Mouse (Mus musculus) forebrain, embryonic 16.5 days (tissue): ENCODE results near the gene Prrg2. TPM values are rescaled to one million over a fixed set of nuclear protein-coding genes. Genes with fewer than 3 reads are reported as not detected.

ENCODE experiments used
- ATAC-seq: fragments of 200-750 bp; cut with Nextera tagmentation; 2 replicates; pipeline ENCODE4 v1.8.0; 2017; ENCODE audit warnings: mild to moderate bottlenecking, moderate library complexity
- H3K27ac ChIP-seq: fragments of 300-500 bp; sonication (generic); 2 replicates; pipeline ENCODE4 v1.5.1; 2014; ENCODE audit warnings: low read length, control low read depth
- H3K27me3 ChIP-seq: fragments of 300-500 bp; sonication (generic); replicated peaks from 2 replicates; pipeline ENCODE4 v1.6.1; 2014; ENCODE audit warnings: low read length; ENCODE audit not compliant: control insufficient read depth, insufficient read depth
- H3K36me3 ChIP-seq: fragments of 300-500 bp; sonication (generic); 2 replicates; pipeline ENCODE4 v1.6.1; 2014; ENCODE audit not compliant: control insufficient read depth, insufficient read depth
- H3K4me1 ChIP-seq: fragments of 300-500 bp; sonication (generic); replicated peaks from 2 replicates; pipeline ENCODE4 v1.6.1; 2014; ENCODE audit warnings: low read length; ENCODE audit not compliant: control insufficient read depth, insufficient read depth
- H3K4me2 ChIP-seq: fragments of 300-500 bp; sonication (generic); 2 replicates; pipeline ENCODE4 v1.6.1; 2014; ENCODE audit warnings: mild to moderate bottlenecking, low read length, control low read depth
- H3K4me3 ChIP-seq: fragments of 300-500 bp; sonication (generic); replicated peaks from 2 replicates; pipeline ENCODE4 v1.5.1; 2014; ENCODE audit warnings: mild to moderate bottlenecking, low read length, control low read depth
- H3K9ac ChIP-seq: fragments of 300-500 bp; sonication (generic); replicated peaks from 2 replicates; pipeline ENCODE4 v1.6.1; 2014; ENCODE audit warnings: low read depth, low read length, control low read depth
- H3K9me3 ChIP-seq: fragments of 300-500 bp; sonication (generic); 2 replicates; pipeline ENCODE4 v1.6.1; 2016; ENCODE audit warnings: low read length; ENCODE audit not compliant: control insufficient read depth
- WGBS: fragments of 180-500 bp; shearing (Covaris S2); extraction: QIAGEN DNeasy Blood & Tissue Kit; methylation state at CpG from one replicate; pipeline ENCODE4 v1.1.7; 2014; 5-methylcytosine and 5-hydroxymethylcytosine counted together
- microRNA-seq: library from miRNA; unstranded; fragments of <30 nt; microRNA quantifications from one replicate; pipeline ENCODE4, GENCODE M21; 2017
- polyA plus RNA-seq: library from polyadenylated mRNA; unstranded; fragments of >200 nt; fragmentation: Nextera tagmentation; extraction: Ambion mirVana; gene quantifications from 2 replicates; pipeline ENCODE4 v1.2.1, GENCODE M21; 2015

Prrg2 gene
- polyA plus RNA-seq, 1 experiment from 2014 or later, result 13.6 TPM

- Histone ChIP-seq H3K36me3 (peaks cover 29% of the 10 kb centered on the region), H3K9ac (no peak overlapping the region), H3K4me2 (no peak overlapping the region), H3K9me3 (no peaks in the 10 kb centered on the region), H3K4me1 (peaks cover 18% of the 10 kb centered on the region), H3K27me3 (no peaks in the 10 kb centered on the region), H3K27ac (no peak overlapping the region), H3K4me3 (no peak overlapping the region)
- ATAC-seq, result no peak
- 98% methylated on average over 6 of the region's 6 CpGs for WGBS
Observed at GRCm38 (mm10) chr7:45012011-45012410, 50.5 kb downstream of the Prrg2 start.

- Histone ChIP-seq H3K4me2 (no peak overlapping the region), H3K9ac (no peak overlapping the region), H3K36me3 (peaks cover 53% of the 10 kb centered on the region), H3K9me3 (no peaks in the 10 kb centered on the region), H3K27me3 (no peaks in the 10 kb centered on the region), H3K27ac (no peak overlapping the region), H3K4me3 (no peak overlapping the region), H3K4me1 (no peaks in the 10 kb centered on the region; the same call in 1 of the 2 replicates)
- ATAC-seq, result no peak
- WGBS, result 94% methylated on average over 19 of the region's 19 CpGs
Observed at GRCm38 (mm10) chr7:45008411-45008810, 54.1 kb downstream of the Prrg2 start.

DNA sequence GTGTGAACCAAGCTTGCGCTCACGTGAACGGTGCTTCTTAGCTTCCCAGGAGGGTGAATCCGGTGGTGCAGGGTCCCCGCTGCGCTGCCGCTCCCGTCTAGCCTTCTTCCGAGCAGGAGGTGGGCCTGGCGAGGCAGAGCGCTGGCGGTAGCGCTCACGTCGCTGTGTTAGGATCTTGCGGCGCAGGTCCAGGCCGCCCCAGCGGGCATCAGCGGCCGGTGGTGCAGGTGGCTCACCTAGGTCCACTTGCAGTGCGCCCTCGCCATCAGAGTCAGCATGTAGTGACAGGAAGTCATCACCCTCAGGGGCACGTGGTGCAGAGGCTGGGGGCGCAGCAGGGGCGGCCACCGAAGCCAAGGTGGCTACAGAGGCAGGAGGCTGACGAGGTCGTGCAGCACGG lies 54.6 kb downstream of the Prrg2 start:
- peaks cover 57% of the 10 kb centered on the region for H3K36me3 ChIP-seq
- 95% methylated on average over 30 of the region's 30 CpGs for WGBS
- no peaks in the 10 kb centered on the region for H3K27me3 ChIP-seq
- H3K4me1 ChIP-seq, result no peaks in the 10 kb centered on the region
- no peak overlapping the region for H3K9ac ChIP-seq
- no peak overlapping the region for H3K4me3 ChIP-seq
- no peaks in the 10 kb centered on the region for H3K9me3 ChIP-seq
- no peak overlapping the region for H3K27ac ChIP-seq
- no peak for ATAC-seq
- H3K4me2 ChIP-seq, result no peak overlapping the region

- Histone ChIP-seq H3K4me1 (no peaks in the 10 kb centered on the region), H3K36me3 (peaks cover 56% of the 10 kb centered on the region), H3K27me3 (no peaks in the 10 kb centered on the region), H3K4me2 (no peak overlapping the region), H3K4me3 (no peak overlapping the region), H3K9me3 (no peaks in the 10 kb centered on the region), H3K9ac (no peak overlapping the region), H3K27ac (no peak overlapping the region)
- ATAC-seq, result no peak
- 95% methylated on average over 29 of the region's 29 CpGs for WGBS
Observed at GRCm38 (mm10) chr7:45007141-45007540, 55.3 kb downstream of the Prrg2 start.

GRCm38 (mm10) chr7:45006503-45006902 lies 56.0 kb downstream of the Prrg2 start:
- 93% methylated on average over 11 of the region's 12 CpGs for WGBS
- ATAC-seq, result no peak
- Histone ChIP-seq H3K4me1 (no peaks in the 10 kb centered on the region), H3K27me3 (no peaks in the 10 kb centered on the region), H3K4me3 (no peak overlapping the region), H3K9me3 (no peaks in the 10 kb centered on the region), H3K9ac (no peak overlapping the region), H3K36me3 (peaks cover 56% of the 10 kb centered on the region), H3K4me2 (no peak overlapping the region), H3K27ac (no peak overlapping the region)

DNA sequence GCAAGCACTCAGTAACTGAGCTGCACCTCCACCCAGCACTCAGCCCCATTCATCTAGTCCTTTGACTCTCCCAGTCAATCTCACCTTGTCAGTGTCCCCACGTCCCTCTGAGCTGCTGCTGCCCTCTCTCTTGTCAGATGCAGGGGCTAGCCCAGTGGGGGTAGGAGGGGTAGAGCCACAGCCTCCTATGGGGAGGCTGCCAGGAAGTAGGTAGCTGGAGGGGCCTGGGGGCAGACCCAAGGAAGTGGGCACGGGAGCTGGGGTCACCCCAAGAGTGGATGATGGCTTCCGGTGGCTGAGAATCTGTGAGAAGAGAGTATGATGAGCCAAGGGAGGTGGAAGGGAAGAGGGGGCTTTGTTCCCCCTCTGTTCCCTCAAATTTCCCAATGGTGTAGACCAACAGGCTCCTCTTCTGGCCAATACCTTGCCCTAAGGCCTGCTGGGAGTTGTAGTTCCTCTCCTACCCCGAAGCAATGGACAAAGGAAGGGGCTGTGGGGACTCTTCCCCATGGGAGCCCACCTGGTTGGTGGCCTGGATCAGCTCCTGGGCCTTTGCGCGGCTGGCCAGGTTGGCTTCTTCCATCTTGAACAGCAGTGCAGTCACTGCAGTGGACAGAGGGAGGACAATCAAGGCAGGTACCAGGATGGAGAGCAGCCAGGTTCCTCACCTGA lies 57.0 kb downstream of the Prrg2 start:
- Histone ChIP-seq H3K36me3 (peaks cover 60% of the 10 kb centered on the region), H3K9me3 (no peaks in the 10 kb centered on the region), H3K4me1 (no peaks in the 10 kb centered on the region), H3K27me3 (no peaks in the 10 kb centered on the region), H3K9ac (0 out of 2 replicates have a peak overlapping the region, but pooled peaks have one; percentile 17), H3K4me3 (no peak overlapping the region), H3K27ac (no peak overlapping the region), H3K4me2 (no peak overlapping the region)
- 89% methylated on average over 6 of the region's 6 CpGs for WGBS
- ATAC-seq, result no peak

DNA sequence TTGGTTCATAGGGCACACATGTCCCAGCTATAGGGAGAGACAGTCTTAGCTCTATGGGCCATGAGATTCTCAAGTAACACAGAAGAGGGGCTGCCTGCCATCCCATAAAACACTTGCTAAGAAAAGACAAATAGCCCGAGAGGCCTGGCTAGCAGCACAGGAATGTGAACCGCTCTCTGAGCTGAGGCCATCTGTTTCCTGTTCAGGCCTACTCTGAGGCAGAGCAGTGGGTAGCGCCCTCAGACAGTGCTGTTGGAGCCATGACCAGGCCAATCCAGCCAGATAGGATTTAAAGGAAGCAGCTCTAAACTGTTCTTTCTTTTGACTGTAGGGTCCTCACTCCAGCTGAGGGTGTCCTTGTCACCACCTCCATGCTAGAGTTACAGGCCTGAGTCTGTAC lies 57.9 kb downstream of the Prrg2 start:
- Histone ChIP-seq H3K4me1 (peaks cover 1% of the 10 kb centered on the region; the same call in 1 of the 2 replicates), H3K4me3 (no peak overlapping the region), H3K9me3 (no peaks in the 10 kb centered on the region), H3K9ac (no peak overlapping the region), H3K36me3 (peaks cover 63% of the 10 kb centered on the region), H3K27me3 (no peaks in the 10 kb centered on the region), H3K27ac (no peak overlapping the region), H3K4me2 (no peak overlapping the region)
- no peak for ATAC-seq
- WGBS, result 86% methylated on average over 3 of the region's 3 CpGs

Small RNAs within 50 kb of the gene (microRNA-seq; reads per million reads assigned to microRNA genes)
- gene Mir7054, result not detected

Other genes with a start within 250 kb of the Prrg2 start
- gene Nup62, start 246.6 kb downstream of the Prrg2 start, polyA plus RNA-seq, result 53.9 and 56.1 TPM in 2 replicates
- gene Il4i1, start 246.3 kb downstream of the Prrg2 start, polyA plus RNA-seq, result 0.44 and 2.3 TPM in 2 replicates
- gene Atf5, start 246.0 kb downstream of the Prrg2 start, polyA plus RNA-seq, result 3.4 and 3.7 TPM in 2 replicates
- gene Akt1s1, start 213.7 kb downstream of the Prrg2 start, polyA plus RNA-seq, result 103 and 110 TPM in 2 replicates
- gene Tbc1d17, start 213.6 kb downstream of the Prrg2 start, polyA plus RNA-seq, result 121 and 122 TPM in 2 replicates
- gene Pnkp, start 205.5 kb downstream of the Prrg2 start, polyA plus RNA-seq, result 29.4 and 32.6 TPM in 2 replicates
- 551 and 582 TPM in 2 replicates for gene Ptov1, start 192.9 kb downstream of the Prrg2 start, polyA plus RNA-seq
- 158 and 166 TPM in 2 replicates for gene Med25, start 170.0 kb downstream of the Prrg2 start, polyA plus RNA-seq
- 21.1 and 21.2 TPM in 2 replicates for gene Fuz, start 166.6 kb downstream of the Prrg2 start, polyA plus RNA-seq
- gene Ap2a1, start 133.2 kb downstream of the Prrg2 start, polyA plus RNA-seq, result 111 and 113 TPM in 2 replicates
- gene Tsks, start 119.5 kb downstream of the Prrg2 start, polyA plus RNA-seq, result 0.15 TPM in 1 of 2 replicates, not detected in the other
- gene Cpt1c, start 87.8 kb downstream of the Prrg2 start, polyA plus RNA-seq, result 49.1 and 63.9 TPM in 2 replicates
- 646 and 707 TPM in 2 replicates for gene Prmt1, start 76.1 kb downstream of the Prrg2 start, polyA plus RNA-seq
- 56.2 and 60.6 TPM in 2 replicates for gene Irf3, start 65.0 kb downstream of the Prrg2 start, polyA plus RNA-seq
- 15.3 and 16.0 TPM in 2 replicates for gene Bcl2l12, start 64.0 kb downstream of the Prrg2 start, polyA plus RNA-seq
- 42.1 and 44.3 TPM in 2 replicates for gene Scaf1, start 46.3 kb downstream of the Prrg2 start, polyA plus RNA-seq
- 10.1 and 12.0 TPM in 2 replicates for gene Rras, start 44.7 kb downstream of the Prrg2 start, polyA plus RNA-seq
- 15.2 and 17.3 TPM in 2 replicates for gene Prr12, start 9.8 kb downstream of the Prrg2 start, polyA plus RNA-seq
- gene Nosip, start 248 bp downstream of the Prrg2 start, polyA plus RNA-seq, result 60.8 and 65.7 TPM in 2 replicates
- gene Rcn3, start 29.5 kb upstream of the Prrg2 start, polyA plus RNA-seq, result 50.8 and 66.2 TPM in 2 replicates
- 17.7 and 24.4 TPM in 2 replicates for gene Fcgrt, start 41.2 kb upstream of the Prrg2 start, polyA plus RNA-seq
- gene Rps11, start 61.8 kb upstream of the Prrg2 start, polyA plus RNA-seq, result 860 and 958 TPM in 2 replicates
- 722 and 741 TPM in 2 replicates for gene Rpl13a, start 66.1 kb upstream of the Prrg2 start, polyA plus RNA-seq
- not detected in 2 replicates for gene Gm45713, start 73.6 kb upstream of the Prrg2 start, polyA plus RNA-seq
- 1.1 and 1.4 TPM in 2 replicates for gene Flt3l, start 73.8 kb upstream of the Prrg2 start, polyA plus RNA-seq
- 84.2 and 90.2 TPM in 2 replicates for gene Pih1d1, start 91.6 kb upstream of the Prrg2 start, polyA plus RNA-seq
- gene Aldh16a1, start 91.9 kb upstream of the Prrg2 start, polyA plus RNA-seq, result 19.3 and 20.9 TPM in 2 replicates
- gene Slc17a7, start 101.3 kb upstream of the Prrg2 start, polyA plus RNA-seq, result 20.1 and 22.8 TPM in 2 replicates
- 0.51 TPM in 1 of 2 replicates, not detected in the other for gene Gfy, start 116.9 kb upstream of the Prrg2 start, polyA plus RNA-seq
- gene Pth2, start 118.3 kb upstream of the Prrg2 start, polyA plus RNA-seq, result 0.63 TPM in 1 of 2 replicates, not detected in the other
- gene Ccdc155, start 142.2 kb upstream of the Prrg2 start, polyA plus RNA-seq, result 0.58 and 0.95 TPM in 2 replicates
- 1.1 and 2.2 TPM in 2 replicates for gene Dkkl1, start 149.5 kb upstream of the Prrg2 start, polyA plus RNA-seq
- 73.1 and 79.5 TPM in 2 replicates for gene Tead2, start 153.1 kb upstream of the Prrg2 start, polyA plus RNA-seq
- 1.5 and 1.6 TPM in 2 replicates for gene Cd37, start 176.4 kb upstream of the Prrg2 start, polyA plus RNA-seq
- 0.30 and 0.47 TPM in 2 replicates for gene Slc6a16, start 178.4 kb upstream of the Prrg2 start, polyA plus RNA-seq
- gene Slc6a21, start 214.8 kb upstream of the Prrg2 start, polyA plus RNA-seq, result not detected in 2 replicates